Mouse (Mus musculus): Measurements from ENCODE around the gene Acad11. TPM values are rescaled to one million over a fixed set of nuclear protein-coding genes. Genes with fewer than 3 reads are reported as not detected.

Gene Acad11
- polyA plus RNA-seq (2015; fragmentation: Nextera tagmentation; extraction: Ambion mirVana), result 5.6 and 6.8 TPM in 2 replicates

DNA sequence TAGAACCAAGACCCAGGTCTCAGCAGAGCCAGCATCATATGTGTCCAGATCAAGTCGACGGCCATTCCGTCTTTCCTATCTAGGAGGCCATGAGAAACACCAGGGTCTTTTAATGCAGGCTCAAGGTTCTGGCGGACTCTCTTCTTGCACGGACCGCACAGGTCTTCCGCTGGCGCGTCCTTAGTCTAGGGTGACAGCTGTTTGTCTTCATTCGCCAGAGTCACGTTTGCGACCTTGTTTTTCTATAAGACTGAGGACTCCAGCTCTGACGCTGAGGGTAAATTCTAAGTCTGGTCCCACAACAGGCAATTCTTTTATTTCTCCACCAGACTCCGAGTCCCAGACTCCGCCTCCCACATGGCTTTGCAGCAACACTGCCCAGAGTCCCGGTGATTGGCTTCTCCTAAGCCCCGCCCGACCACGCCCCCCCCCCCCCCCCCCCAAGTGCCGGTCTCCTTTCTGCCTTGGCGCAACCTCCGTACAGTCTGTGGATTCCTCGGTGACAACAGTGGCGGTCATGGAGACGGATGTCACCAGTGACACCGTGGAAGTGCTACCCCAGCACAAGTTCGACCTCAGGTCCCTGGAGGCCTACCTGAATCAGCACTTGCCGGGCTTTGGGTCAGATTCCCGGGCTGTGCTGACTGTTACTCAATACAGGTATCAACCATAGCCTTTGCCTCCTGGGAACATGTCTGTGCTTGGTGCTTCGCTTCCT lies at the start of gene Acad11:
TSS of gene Acad11 (plus strand) at position 134 of the 718 bp plus-strand sequence.
- Histone ChIP-seq H3K27me3 (no peaks in the 10 kb centered on the region), H3K4me2 (peak within 1 kb of the TSS; percentile 95), H3K4me1 (peaks cover 21% of the 10 kb centered on the region), H3K27ac (peak within 1 kb of the TSS; percentile 57), H3K9me3 (replicated peaks) (no peaks in the 10 kb centered on the region), H3K4me3 (peak within 1 kb of the TSS; percentile 98), H3K9ac (peak within 1 kb of the TSS; percentile 89), H3K36me3 (ENCODE audit: poor library complexity, severe bottlenecking) (peaks cover 17% of the 10 kb centered on the region)
- ATAC-seq, result peak; percentile 98
- 0% methylated on average over 25 of the region's 30 CpGs for WGBS

DNA sequence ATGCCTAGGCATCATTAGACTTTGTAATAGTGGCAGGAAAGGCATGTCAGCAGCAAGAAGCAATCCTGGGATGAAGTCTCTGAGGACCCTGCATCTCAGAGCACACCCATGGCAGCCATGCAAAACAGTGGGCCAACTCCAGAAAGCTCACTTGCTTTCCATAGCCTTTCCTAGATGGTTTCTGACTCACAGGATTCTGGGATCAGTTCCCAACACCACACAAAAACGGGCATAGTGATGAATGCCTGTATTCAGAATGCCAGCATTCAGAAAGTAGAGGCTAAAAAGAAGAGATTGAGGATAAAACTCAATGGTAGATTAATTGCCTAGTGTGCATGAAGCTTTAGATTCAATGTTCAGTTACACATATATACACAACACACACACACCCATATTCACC lies 48.7 kb upstream of the Acad11 start:
- H3K9ac ChIP-seq, result no peak overlapping the region
- peaks cover 22% of the 10 kb centered on the region; the same call in 1 of the 2 replicates for H3K36me3 ChIP-seq (ENCODE audit: poor library complexity, severe bottlenecking)
- no peak for ATAC-seq
- no peaks in the 10 kb centered on the region for H3K9me3 ChIP-seq (replicated peaks)
- WGBS, result 56% methylated on average over 1 of the region's 1 CpGs
- no peak overlapping the region for H3K4me2 ChIP-seq
- H3K27ac ChIP-seq, result no peak overlapping the region
- H3K27me3 ChIP-seq, result no peaks in the 10 kb centered on the region
- no peaks in the 10 kb centered on the region for H3K4me1 ChIP-seq
- no peak overlapping the region for H3K4me3 ChIP-seq

DNA sequence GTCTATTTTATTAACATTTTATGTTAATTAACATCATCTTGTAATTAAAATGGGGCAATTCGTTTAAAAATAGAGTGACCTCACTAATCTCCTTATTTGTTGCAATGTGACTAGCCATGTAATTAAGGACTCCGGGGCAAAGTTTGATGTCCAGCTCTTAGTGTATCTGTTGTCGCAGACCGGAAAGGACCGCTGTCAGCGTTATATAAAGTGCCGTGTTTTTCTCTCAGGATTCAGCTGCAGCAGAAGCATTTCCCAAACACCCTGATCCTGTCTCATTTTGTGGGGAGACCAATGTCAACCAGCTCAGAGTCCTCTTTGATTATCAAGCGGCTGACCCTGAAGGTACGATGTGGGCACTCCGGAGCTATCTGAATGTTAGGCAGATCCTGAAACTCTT lies 42.2 kb upstream of the Acad11 start:
- H3K9me3 ChIP-seq (replicated peaks), result no peaks in the 10 kb centered on the region
- H3K27ac ChIP-seq, result no peak overlapping the region
- peaks cover 32% of the 10 kb centered on the region for H3K36me3 ChIP-seq (ENCODE audit: poor library complexity, severe bottlenecking)
- no peak overlapping the region for H3K9ac ChIP-seq
- no peaks in the 10 kb centered on the region for H3K4me1 ChIP-seq
- no peaks in the 10 kb centered on the region for H3K27me3 ChIP-seq
- no peak overlapping the region for H3K4me3 ChIP-seq
- 91% methylated on average over 10 of the region's 10 CpGs for WGBS
- H3K4me2 ChIP-seq, result no peak overlapping the region
- no peak for ATAC-seq

DNA sequence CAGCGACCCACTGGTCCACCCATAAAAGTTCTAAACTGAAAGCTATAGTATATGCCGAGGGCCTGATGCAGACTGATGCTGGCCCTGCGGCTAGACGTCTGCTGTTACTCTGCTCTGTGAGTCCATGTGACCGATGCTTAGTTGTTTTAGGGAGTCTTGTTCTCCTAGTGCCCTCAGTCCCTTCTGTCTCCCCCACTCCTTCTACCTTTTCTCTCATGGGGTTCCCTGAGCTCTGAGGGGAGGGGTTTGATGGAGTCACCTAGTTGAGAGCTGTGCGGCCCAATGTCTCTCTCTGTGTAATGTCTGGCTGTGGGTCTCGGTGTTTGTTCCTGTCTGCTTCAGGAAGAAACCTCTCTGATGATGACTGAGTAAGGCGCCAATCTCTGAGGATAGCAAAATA lies 36.0 kb upstream of the Acad11 start:
- no peak for ATAC-seq
- Histone ChIP-seq H3K4me2 (no peak overlapping the region), H3K27me3 (no peaks in the 10 kb centered on the region)

DNA sequence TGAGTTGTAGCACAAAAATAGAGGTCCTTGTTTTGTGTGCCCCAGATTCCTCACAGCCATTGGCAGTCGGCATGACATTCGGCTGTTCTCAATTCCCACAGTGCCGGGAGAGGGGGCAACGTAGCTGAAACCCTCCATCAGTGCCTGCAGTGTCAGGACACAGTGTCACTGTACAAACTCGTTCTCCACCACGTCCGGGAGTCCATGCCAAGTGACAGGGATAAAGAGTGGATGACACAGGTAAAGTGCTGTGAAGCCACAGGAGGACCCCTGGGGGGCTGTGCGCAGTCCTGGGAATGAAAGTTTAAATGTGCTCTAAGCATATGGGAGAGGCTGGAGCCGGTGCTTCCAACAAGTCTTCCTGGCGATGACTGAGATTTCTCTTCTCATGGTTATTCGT lies 33.3 kb upstream of the Acad11 start:
- H3K4me2 ChIP-seq, result no peak overlapping the region
- H3K27me3 ChIP-seq, result no peaks in the 10 kb centered on the region
- H3K9me3 ChIP-seq (replicated peaks), result no peaks in the 10 kb centered on the region
- no peak overlapping the region for H3K4me3 ChIP-seq
- WGBS, result 94% methylated on average over 11 of the region's 11 CpGs
- H3K27ac ChIP-seq, result no peak overlapping the region
- ATAC-seq, result no peak
- H3K9ac ChIP-seq, result no peak overlapping the region
- H3K4me1 ChIP-seq, result no peaks in the 10 kb centered on the region
- H3K36me3 ChIP-seq (ENCODE audit: poor library complexity, severe bottlenecking), result peaks cover 32% of the 10 kb centered on the region

More for the DNA sequence above, 36.0 kb upstream of the Acad11 start:
- Histone ChIP-seq H3K9me3 (replicated peaks) (no peaks in the 10 kb centered on the region), H3K4me3 (no peak overlapping the region), H3K9ac (no peak overlapping the region), H3K27ac (no peak overlapping the region), H3K4me1 (no peaks in the 10 kb centered on the region), H3K36me3 (ENCODE audit: poor library complexity, severe bottlenecking) (peaks cover 34% of the 10 kb centered on the region)
- WGBS, result 96% methylated on average over 8 of the region's 8 CpGs

DNA sequence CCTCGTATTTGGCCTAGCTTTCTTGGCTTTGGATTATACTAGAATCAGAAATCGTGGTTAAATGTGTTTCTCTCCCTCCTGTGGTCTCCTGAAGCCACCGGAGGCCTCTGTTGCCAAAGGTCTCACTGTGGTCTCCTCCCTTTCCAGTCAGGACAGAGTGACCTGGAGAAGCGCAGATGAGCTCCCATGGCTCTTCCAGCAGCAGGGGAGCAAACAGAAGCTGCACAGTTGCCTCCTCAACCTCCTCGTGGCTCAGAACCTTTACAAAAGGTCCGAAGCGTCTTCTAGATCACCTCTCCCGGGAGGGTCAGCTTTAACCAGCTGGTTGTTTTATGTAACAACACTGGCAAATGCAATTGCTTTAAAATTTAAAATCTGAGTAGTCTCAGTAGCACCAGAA lies 28.9 kb upstream of the Acad11 start:
- no peak overlapping the region for H3K27ac ChIP-seq
- ATAC-seq, result no peak
- no peak overlapping the region for H3K4me3 ChIP-seq
- no peaks in the 10 kb centered on the region for H3K27me3 ChIP-seq
- H3K4me1 ChIP-seq, result no peaks in the 10 kb centered on the region
- H3K4me2 ChIP-seq, result no peak overlapping the region
- no peaks in the 10 kb centered on the region for H3K9me3 ChIP-seq (replicated peaks)
- 87% methylated on average over 8 of the region's 8 CpGs for WGBS
- H3K9ac ChIP-seq, result no peak overlapping the region
- H3K36me3 ChIP-seq (ENCODE audit: poor library complexity, severe bottlenecking), result peaks cover 22% of the 10 kb centered on the region

DNA sequence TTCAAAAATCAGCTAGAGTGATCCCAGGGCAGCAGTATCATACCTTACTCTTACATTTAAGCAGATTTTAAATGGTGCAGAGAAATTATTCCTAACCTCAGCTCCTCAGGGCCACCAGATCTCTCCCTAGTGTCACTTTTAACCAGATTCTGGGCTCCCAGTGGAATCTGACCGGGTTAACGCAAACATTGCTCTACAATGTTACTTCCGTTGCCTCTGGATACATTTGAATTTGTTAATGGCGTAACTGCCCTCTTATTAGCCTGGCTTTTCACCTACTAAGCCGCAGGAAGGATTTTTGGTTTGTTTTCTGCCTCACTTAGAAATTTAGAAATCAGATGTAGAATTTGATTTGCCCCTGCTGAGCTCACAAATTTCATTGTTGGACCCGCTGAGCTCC lies 28.5 kb upstream of the Acad11 start:
- H3K27ac ChIP-seq, result no peak overlapping the region
- 74% methylated on average over 6 of the region's 6 CpGs for WGBS
- no peaks in the 10 kb centered on the region for H3K27me3 ChIP-seq
- no peak overlapping the region for H3K9ac ChIP-seq
- no peak overlapping the region for H3K4me3 ChIP-seq
- H3K4me2 ChIP-seq, result no peak overlapping the region
- H3K9me3 ChIP-seq (replicated peaks), result no peaks in the 10 kb centered on the region
- no peak for ATAC-seq
- H3K4me1 ChIP-seq, result no peaks in the 10 kb centered on the region
- H3K36me3 ChIP-seq (ENCODE audit: poor library complexity, severe bottlenecking), result peaks cover 21% of the 10 kb centered on the region

DNA sequence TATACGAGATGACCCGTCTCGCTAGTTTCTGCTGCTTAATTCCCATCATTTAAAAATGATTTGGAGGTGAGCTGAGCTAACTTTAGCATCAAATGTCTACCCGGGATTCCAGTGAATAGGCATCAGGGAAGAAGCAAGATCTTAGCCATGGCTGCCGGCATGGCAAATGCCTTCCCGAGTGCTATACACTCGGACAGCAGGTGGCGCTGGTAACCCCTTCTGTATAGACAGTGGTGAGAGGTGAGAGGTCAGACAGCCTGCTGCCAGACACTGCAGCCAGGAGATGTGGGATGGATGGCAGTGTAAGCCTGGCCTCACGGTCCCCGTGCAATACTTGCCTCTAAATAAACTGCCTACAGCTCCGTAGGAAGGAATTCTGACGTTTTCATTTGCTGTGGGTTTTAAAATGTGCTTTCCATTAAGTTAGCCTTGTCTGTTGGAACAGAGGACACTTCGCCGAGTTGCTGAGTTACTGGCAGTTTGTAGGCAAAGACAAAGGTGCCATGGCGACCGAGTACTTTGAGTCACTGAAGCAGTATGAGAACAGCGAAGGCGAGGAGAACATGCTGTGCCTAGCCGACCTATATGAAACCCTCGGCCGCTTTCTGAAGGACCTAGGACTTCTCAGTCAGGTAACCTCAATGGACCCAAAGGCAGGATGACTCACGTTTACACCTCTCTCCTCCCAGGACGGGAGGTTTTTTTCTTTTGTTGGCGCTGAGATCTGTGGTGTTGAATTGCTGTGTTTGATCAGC lies 27.7 kb upstream of the Acad11 start:
- Histone ChIP-seq H3K4me3 (no peak overlapping the region), H3K9me3 (replicated peaks) (no peaks in the 10 kb centered on the region), H3K4me1 (no peaks in the 10 kb centered on the region), H3K9ac (no peak overlapping the region), H3K27ac (no peak overlapping the region), H3K36me3 (ENCODE audit: poor library complexity, severe bottlenecking) (peaks cover 21% of the 10 kb centered on the region), H3K4me2 (no peak overlapping the region), H3K27me3 (no peaks in the 10 kb centered on the region)
- 0 out of 2 replicates have a peak, but pooled peaks have one; percentile 50 for ATAC-seq
- 49% methylated on average over 24 of the region's 24 CpGs for WGBS

DNA sequence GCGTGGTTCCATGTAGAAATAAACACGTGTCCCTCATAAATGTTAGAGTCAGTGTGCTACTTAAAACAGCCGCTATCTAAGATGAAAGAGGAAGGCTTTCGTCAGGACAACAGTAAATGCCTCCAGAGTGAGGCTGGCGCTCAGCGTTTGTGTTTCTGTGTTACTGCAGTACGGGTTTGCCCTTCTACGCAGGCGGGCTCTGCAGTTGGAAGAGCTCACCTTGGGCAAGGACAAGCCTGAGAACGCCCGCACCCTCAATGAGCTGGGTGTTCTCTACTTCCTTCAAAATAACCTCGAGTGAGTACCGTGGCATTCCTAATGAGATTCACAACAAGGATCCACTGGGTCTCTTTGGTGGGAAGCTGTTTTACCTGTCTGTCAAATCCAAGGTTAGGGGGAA lies 24.9 kb upstream of the Acad11 start:
- Histone ChIP-seq H3K27me3 (no peaks in the 10 kb centered on the region), H3K4me2 (no peak overlapping the region), H3K36me3 (ENCODE audit: poor library complexity, severe bottlenecking) (peaks cover 18% of the 10 kb centered on the region), H3K4me3 (no peak overlapping the region), H3K9me3 (replicated peaks) (no peaks in the 10 kb centered on the region), H3K9ac (no peak overlapping the region), H3K27ac (no peak overlapping the region), H3K4me1 (no peaks in the 10 kb centered on the region)
- ATAC-seq, result no peak
- 90% methylated on average over 13 of the region's 13 CpGs for WGBS

DNA sequence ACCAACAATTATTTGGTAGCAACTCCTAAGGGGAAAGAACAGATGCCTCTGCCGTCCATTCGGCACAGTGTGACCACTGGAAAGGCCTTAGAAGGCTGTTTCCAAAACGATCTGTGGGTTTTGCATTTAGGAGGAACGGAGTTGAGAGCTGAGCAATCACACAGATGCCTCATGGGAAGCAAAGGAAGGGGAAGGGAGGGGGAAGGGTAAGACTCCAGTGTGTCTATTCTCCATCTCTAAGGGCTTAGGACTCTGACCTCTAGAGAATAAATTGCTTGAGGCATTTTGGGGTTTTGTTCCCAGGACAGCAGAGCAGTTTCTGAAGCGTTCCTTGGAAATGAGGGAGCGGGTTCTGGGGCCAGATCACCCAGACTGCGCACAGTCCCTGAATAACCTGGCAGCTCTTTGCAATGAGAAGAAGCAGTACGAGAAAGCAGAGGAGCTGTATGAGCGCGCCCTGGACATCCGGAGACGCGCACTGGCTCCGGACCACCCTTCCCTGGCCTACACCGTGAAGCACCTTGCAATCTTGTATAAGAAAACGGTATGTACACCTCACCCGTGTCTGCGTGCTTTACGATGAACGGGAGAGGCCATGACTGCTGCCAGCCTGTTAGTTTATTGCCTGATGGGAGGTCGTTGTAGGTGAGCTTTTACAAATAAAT lies 24.0 kb upstream of the Acad11 start:
- no peak overlapping the region for H3K9ac ChIP-seq
- no peak overlapping the region for H3K27ac ChIP-seq
- ATAC-seq, result no peak
- H3K4me3 ChIP-seq, result no peak overlapping the region
- WGBS, result 93% methylated on average over 21 of the region's 21 CpGs
- H3K27me3 ChIP-seq, result no peaks in the 10 kb centered on the region
- H3K9me3 ChIP-seq (replicated peaks), result no peaks in the 10 kb centered on the region
- no peaks in the 10 kb centered on the region for H3K4me1 ChIP-seq
- H3K4me2 ChIP-seq, result no peak overlapping the region
- peaks cover 20% of the 10 kb centered on the region for H3K36me3 ChIP-seq (ENCODE audit: poor library complexity, severe bottlenecking)

DNA sequence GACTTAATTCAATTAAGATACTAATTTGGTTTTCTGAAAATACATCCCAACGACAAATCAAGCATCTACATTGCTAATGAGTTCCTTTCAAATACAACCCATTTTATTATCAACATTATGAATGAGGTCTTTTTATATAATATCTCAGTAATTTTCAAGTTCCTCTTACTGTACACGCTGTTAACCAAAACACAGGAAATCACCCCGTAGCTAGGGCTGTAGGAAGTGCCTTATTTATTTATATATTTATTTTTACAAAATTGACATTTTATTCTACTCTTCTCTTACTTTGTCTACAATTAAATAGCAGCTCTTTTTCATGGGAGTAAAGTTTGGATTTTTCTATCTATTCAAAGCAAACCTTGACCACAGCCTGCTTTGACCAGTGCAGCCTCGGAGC lies 23.4 kb upstream of the Acad11 start:
- WGBS, result 93% methylated on average over 4 of the region's 4 CpGs
- Histone ChIP-seq H3K4me2 (no peak overlapping the region), H3K9ac (no peak overlapping the region), H3K9me3 (replicated peaks) (no peaks in the 10 kb centered on the region), H3K27ac (no peak overlapping the region), H3K4me1 (no peaks in the 10 kb centered on the region), H3K27me3 (no peaks in the 10 kb centered on the region), H3K4me3 (no peak overlapping the region), H3K36me3 (ENCODE audit: poor library complexity, severe bottlenecking) (peaks cover 22% of the 10 kb centered on the region)
- ATAC-seq, result no peak

DNA sequence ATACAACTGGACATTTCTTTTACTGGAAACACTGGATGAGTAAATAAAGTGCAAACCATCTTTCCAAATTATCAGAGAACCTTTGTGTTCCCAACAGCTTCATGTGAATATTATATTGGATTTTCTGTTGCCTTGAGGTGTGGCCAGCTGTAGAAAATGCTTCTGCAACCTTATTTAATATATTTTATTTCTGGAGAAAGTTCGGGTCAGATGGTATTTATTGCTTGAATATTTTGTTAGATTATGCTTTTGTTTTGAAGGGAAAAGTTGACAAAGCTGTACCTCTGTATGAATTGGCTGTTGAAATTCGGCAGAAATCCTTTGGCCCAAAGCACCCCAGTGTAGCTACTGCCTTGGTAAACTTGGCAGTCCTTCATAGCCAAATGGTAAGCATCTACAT lies 22.8 kb upstream of the Acad11 start, which contains the start of gene Gm28305:
TSS of gene Gm28305 (plus strand) at position 301 of the 400 bp plus-strand sequence.
- Histone ChIP-seq H3K9ac (no peak within 1 kb of the TSS), H3K9me3 (replicated peaks) (no peaks in the 10 kb centered on the region), H3K4me3 (no peak within 1 kb of the TSS), H3K27me3 (no peaks in the 10 kb centered on the region), H3K27ac (no peak within 1 kb of the TSS), H3K4me2 (no peak within 1 kb of the TSS), H3K4me1 (no peaks in the 10 kb centered on the region), H3K36me3 (ENCODE audit: poor library complexity, severe bottlenecking) (peaks cover 26% of the 10 kb centered on the region)
- 69% methylated on average over 2 of the region's 2 CpGs for WGBS
- no peak for ATAC-seq

Measured in forebrain, embryonic 13.5 days (tissue).